ENCODE assay signal across 7 mouse cellular contexts in genomic region chrX:73593212-73593611, GRCm38 (mm10). TPM values are rescaled to one million over a fixed set of nuclear protein-coding genes. Genes with fewer than 3 reads are reported as not detected.
DNase-seq lines count a peak whose midpoint lies in the region; ATAC-seq and TF ChIP-seq lines count a peak whose summit lies in the region.

No protein-coding gene starts in this region.

- no peak for ATAC-seq in liver, embryonic 11.5 days (replicated peaks; ENCODE audit: low FRiP score)
- peak; percentile 91 to 92 for ATAC-seq in hematopoietic stem cell, adult 5-6 weeks (replicated peaks in 1 of 2; ENCODE audit: insufficient read depth in 1 of 2, low FRiP score in 2 of 2, low TSS enrichment in 1 of 2, low read depth in 1 of 2, poor library complexity in 2 of 2, severe bottlenecking in 2 of 2)
- no peak for ATAC-seq in forebrain, postnatal 0 days

- no peak overlapping the region for H3K27ac ChIP-seq in liver, embryonic 11.5 days (ENCODE audit: low read depth, low read length)
- H3K27ac ChIP-seq in forebrain, postnatal 0 days (ENCODE audit: low read depth, low read length) = no peak overlapping the region

- H3K9ac ChIP-seq in liver, embryonic 11.5 days (ENCODE audit: low read depth, low read length) = no peak overlapping the region
- H3K9ac ChIP-seq in forebrain, postnatal 0 days = no peak overlapping the region

- H3K4me2 ChIP-seq in liver, embryonic 11.5 days = no peak overlapping the region
- no peak overlapping the region for H3K4me2 ChIP-seq in forebrain, postnatal 0 days (ENCODE audit: low read depth)

- 12% methylated on average over 6 of the region's 6 CpGs for WGBS in liver, embryonic 11.5 days
- 31% methylated on average over 6 of the region's 6 CpGs for WGBS in forebrain, postnatal 0 days

- no peaks in the 10 kb centered on the region for H3K4me1 ChIP-seq in liver, embryonic 11.5 days (replicated peaks; ENCODE audit: control insufficient read depth, insufficient read depth, low read length)
- H3K4me1 ChIP-seq in forebrain, postnatal 0 days (ENCODE audit: insufficient read depth) = no peaks in the 10 kb centered on the region

- DNase-seq in liver (peak; percentile 35), ZHBTc4 (ENCODE audit: low read depth, low spot score) (peak; percentile 63)
- no peak for DNase-seq in liver, embryonic 11.5 days (ENCODE audit: low spot score)
- DNase-seq in lung, postnatal 14 days = peak; percentile 41
- DNase-seq in right cerebral cortex, postnatal 25 days = no peak
- no peak for DNase-seq in forebrain, postnatal 0 days

- H3K4me3 ChIP-seq in liver, embryonic 11.5 days (ENCODE audit: low read depth, low read length) = no peak overlapping the region
- no peak overlapping the region for H3K4me3 ChIP-seq in forebrain, postnatal 0 days (ENCODE audit: low read depth, low read length)

- TF ChIP-seq CTCF in forebrain, postnatal 0 days (IDR thresholded peaks at IDR 0.05; ENCODE audit: low read depth) = no peak; the same call in 1 of the 2 replicates

- H3K9me3 ChIP-seq in liver, embryonic 11.5 days (ENCODE audit: control insufficient read depth, low read length) = no peaks in the 10 kb centered on the region
- no peaks in the 10 kb centered on the region for H3K9me3 ChIP-seq in forebrain, postnatal 0 days (ENCODE audit: low read length)

- peaks cover 4% of the 10 kb centered on the region for H3K27me3 ChIP-seq in liver, embryonic 11.5 days (replicated peaks; ENCODE audit: control insufficient read depth, insufficient read depth, low read length)
- H3K27me3 ChIP-seq in forebrain, postnatal 0 days (ENCODE audit: insufficient read depth, low read length) = no peaks in the 10 kb centered on the region

- no peaks in the 10 kb centered on the region for H3K36me3 ChIP-seq in liver, embryonic 11.5 days (ENCODE audit: control insufficient read depth, insufficient read depth, low read length)
- H3K36me3 ChIP-seq in forebrain, postnatal 0 days (ENCODE audit: insufficient read depth) = no peaks in the 10 kb centered on the region

RNA-seq across cellular contexts. Expression of gene Dusp9, which starts 46.0 kb away (rescaled TPM):
- 20.6 and 30.7 TPM in 2 replicates for polyA plus RNA-seq in liver, embryonic 11.5 days (2014; fragmentation: Nextera tagmentation; extraction: Ambion mirVana)
- 0.35 and 1.5 TPM in 2 replicates for total RNA-seq in hematopoietic stem cell, adult 5-6 weeks (2017)
- 0.19 and 0.92 TPM in 2 replicates for total RNA-seq in forebrain, postnatal 0 days (2014; rRNA removed)
- 0.23 and 0.28 TPM in 2 replicates for polyA plus RNA-seq in forebrain, postnatal 0 days (2015; fragmentation: Nextera tagmentation; extraction: Ambion mirVana)

Comparison
In these comparisons a context has a peak if more than half of its experiments do, and no peak if none do; other contexts are left out.
1. DNase-seq: peak in liver (single experiment), ZHBTc4 (single experiment) and lung, postnatal 14 days (single experiment); none in liver, embryonic 11.5 days (single experiment), right cerebral cortex, postnatal 25 days (single experiment) and forebrain, postnatal 0 days (single experiment).
2. ATAC-seq: peak in hematopoietic stem cell, adult 5-6 weeks (2 of 2); none in liver, embryonic 11.5 days (single experiment) and forebrain, postnatal 0 days (single experiment).